8 mouse cellular contexts compared by ENCODE assay signal in genomic region chr7:16990006-16990744, GRCm38 (mm10). TPM values are rescaled to one million over a fixed set of nuclear protein-coding genes. Genes with fewer than 3 reads are reported as not detected.
DNase-seq lines count a peak whose midpoint lies in the region; ATAC-seq and TF ChIP-seq lines count a peak whose summit lies in the region.

No protein-coding gene starts in this region.

- no peak overlapping the region; the same call in 1 of the 2 replicates for H3K9ac ChIP-seq in liver, embryonic 15.5 days

- peaks cover 5% of the 10 kb centered on the region for H3K36me3 ChIP-seq in E14TG2a.4 (ENCODE audit: insufficient read depth, low read length)
- H3K36me3 ChIP-seq in liver, embryonic 15.5 days (replicated peaks), result no peaks in the 10 kb centered on the region

- peak overlapping the region; percentile 24; the same call in 1 of the 2 replicates for H3K27ac ChIP-seq in liver, embryonic 15.5 days (replicated peaks)

- no peaks in the 10 kb centered on the region for H3K9me3 ChIP-seq in E14TG2a.4 (ENCODE audit: low read length)
- no peaks in the 10 kb centered on the region for H3K9me3 ChIP-seq in liver, embryonic 15.5 days (replicated peaks)

- peaks cover 48% of the 10 kb centered on the region for H3K4me1 ChIP-seq in E14TG2a.4 (replicated peaks; ENCODE audit: low read depth, low read length)
- H3K4me1 ChIP-seq in liver, embryonic 15.5 days (replicated peaks), result peaks cover 29% of the 10 kb centered on the region

- peak; percentile 21 for DNase-seq in embryo, embryonic 10 days (ENCODE audit: low spot score)
- no peak for DNase-seq in embryo, embryonic 10.5 days (ENCODE audit: low spot score)
- DNase-seq in thymus, postnatal 25 days, result peak; percentile 45
- no peak for DNase-seq in left cerebral cortex, adult 9 months (ENCODE audit: low spot score in 2 of 2)
- no peak for DNase-seq in cerebellum, postnatal 10 days

- 0 out of 2 replicates have a peak overlapping the region, but pooled peaks have one; percentile 4 for H3K4me3 ChIP-seq in E14TG2a.4 (replicated peaks; ENCODE audit: low read length)
- H3K4me3 ChIP-seq in liver, embryonic 15.5 days (replicated peaks), result no peak overlapping the region; the same call in 1 of the 2 replicates

- H3K27me3 ChIP-seq in E14TG2a.4 (ENCODE audit: insufficient read depth, low read length), result peaks cover 13% of the 10 kb centered on the region
- H3K27me3 ChIP-seq in liver, embryonic 15.5 days, result peaks cover 19% of the 10 kb centered on the region

- 21% methylated on average over 15 of the region's 15 CpGs for WGBS in liver, embryonic 15.5 days (ENCODE audit: insufficient replicate concordance)

- peak; percentile 52 for ATAC-seq in granulocyte monocyte progenitor cell, adult 5-6 weeks (replicated peaks; ENCODE audit: poor library complexity, severe bottlenecking)
- ATAC-seq in liver, embryonic 15.5 days (ENCODE audit: insufficient read depth), result no peak

- TF ChIP-seq CTCF in E14TG2a.4 (conservative IDR thresholded peaks at IDR 0.05; ENCODE audit: low read length), result no peak

- peak overlapping the region; percentile 40 for H3K4me2 ChIP-seq in liver, embryonic 15.5 days

RNA-seq across cellular contexts. Expression of gene Ccdc8, which starts 2.3 kb away (rescaled TPM):
- 4.6 and 4.9 TPM in 2 replicates for total RNA-seq in granulocyte monocyte progenitor cell, adult 5-6 weeks (2014; fragmentation: Nextera tagmentation)
- total RNA-seq in granulocyte monocyte progenitor cell, adult 5-6 weeks (2017), result 4.8 and 6.5 TPM in 2 replicates
- polyA plus RNA-seq in liver, embryonic 15.5 days (2015; fragmentation: Nextera tagmentation; extraction: Ambion mirVana), result 3.7 and 3.9 TPM in 2 replicates

RNA-seq across cellular contexts. Expression of gene Gm42372, which starts 7.3 kb away (rescaled TPM):
- 0.09 TPM in 1 of 2 replicates, not detected in the other for total RNA-seq in granulocyte monocyte progenitor cell, adult 5-6 weeks (2014; fragmentation: Nextera tagmentation)
- total RNA-seq in granulocyte monocyte progenitor cell, adult 5-6 weeks (2017), result 0.04 TPM in 1 of 2 replicates, not detected in the other
- polyA plus RNA-seq in liver, embryonic 15.5 days (2015; fragmentation: Nextera tagmentation; extraction: Ambion mirVana), result 0.06 TPM in 1 of 2 replicates, not detected in the other

RNA-seq across cellular contexts. Expression of gene Pnmal1, which starts 30.7 kb away (rescaled TPM):
- not detected in 2 replicates for total RNA-seq in granulocyte monocyte progenitor cell, adult 5-6 weeks (2014; fragmentation: Nextera tagmentation)
- not detected in 2 replicates for total RNA-seq in granulocyte monocyte progenitor cell, adult 5-6 weeks (2017)
- polyA plus RNA-seq in liver, embryonic 15.5 days (2015; fragmentation: Nextera tagmentation; extraction: Ambion mirVana), result 0.05 TPM in 1 of 2 replicates, not detected in the other

RNA-seq across cellular contexts. Expression of gene Ppp5c, which starts 37.5 kb away (rescaled TPM):
- total RNA-seq in granulocyte monocyte progenitor cell, adult 5-6 weeks (2014; fragmentation: Nextera tagmentation), result 96.2 and 123 TPM in 2 replicates
- total RNA-seq in granulocyte monocyte progenitor cell, adult 5-6 weeks (2017), result 81.0 and 89.8 TPM in 2 replicates
- 43.2 and 45.3 TPM in 2 replicates for polyA plus RNA-seq in liver, embryonic 15.5 days (2015; fragmentation: Nextera tagmentation; extraction: Ambion mirVana)

RNA-seq across cellular contexts. Expression of gene Pnmal2, which starts 45.7 kb away (rescaled TPM):
- not detected in 2 replicates for total RNA-seq in granulocyte monocyte progenitor cell, adult 5-6 weeks (2014; fragmentation: Nextera tagmentation)
- total RNA-seq in granulocyte monocyte progenitor cell, adult 5-6 weeks (2017), result 0.04 TPM in 1 of 2 replicates, not detected in the other
- polyA plus RNA-seq in liver, embryonic 15.5 days (2015; fragmentation: Nextera tagmentation; extraction: Ambion mirVana), result 0.44 and 0.60 TPM in 2 replicates

Comparison
In these comparisons a context has a peak if more than half of its experiments do, and no peak if none do; other contexts are left out.
1. DNase-seq: peak in embryo, embryonic 10 days (single experiment) and thymus, postnatal 25 days (single experiment); none in embryo, embryonic 10.5 days (single experiment), left cerebral cortex, adult 9 months (0 of 2) and cerebellum, postnatal 10 days (0 of 2).